Mouse (Mus musculus) cortical plate, adult 2 months (tissue): ENCODE results near the gene Cyp4a12a.
"Not testable (repeated sequence)": the region's sequence is repeated elsewhere in the genome, so short reads cannot be mapped to it uniquely, and the experiment has no call there.

ENCODE experiments used
- CTCF ChIP-seq: fragments of 200-500 bp; IDR thresholded peaks from 2 replicates; pipeline ENCODE4 v1.5.1; 2011; ENCODE audit warnings: mild to moderate bottlenecking, control low read depth, low read length; ENCODE audit not compliant: insufficient read depth; ENCODE audit errors: extremely low read depth
- POLR2A ChIP-seq: fragments of 200-500 bp; IDR thresholded peaks from 2 replicates; pipeline ENCODE4 v1.6.1; 2011; ENCODE audit warnings: mild to moderate bottlenecking, low read length, control low read depth; ENCODE audit not compliant: insufficient read depth; ENCODE audit errors: extremely low read depth

DNA sequence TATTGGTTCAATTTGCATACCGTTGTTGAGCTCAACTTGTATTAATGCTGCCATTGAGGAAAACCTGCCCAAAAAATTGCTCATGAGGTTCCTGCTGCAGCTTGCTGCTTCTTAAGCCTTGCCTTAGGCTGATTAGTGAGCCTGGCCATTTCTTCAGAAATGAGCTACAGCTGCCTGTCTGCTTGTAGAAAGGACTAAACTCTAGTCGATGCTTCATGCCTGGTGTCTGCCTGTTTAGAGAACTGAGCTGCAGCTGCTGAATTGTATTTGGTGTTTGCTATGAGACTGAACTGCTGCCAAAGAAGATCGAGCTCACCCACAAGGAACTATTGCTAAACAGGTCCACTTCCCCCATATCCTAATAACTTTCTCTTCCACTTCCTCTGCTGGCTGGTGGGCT lies 66.8 kb downstream of the Cyp4a12a start:
- TF ChIP-seq CTCF, POLR2A: not testable (repeated sequence)
